ENCODE assay signal across 10 mouse cellular contexts in the genomic region with DNA sequence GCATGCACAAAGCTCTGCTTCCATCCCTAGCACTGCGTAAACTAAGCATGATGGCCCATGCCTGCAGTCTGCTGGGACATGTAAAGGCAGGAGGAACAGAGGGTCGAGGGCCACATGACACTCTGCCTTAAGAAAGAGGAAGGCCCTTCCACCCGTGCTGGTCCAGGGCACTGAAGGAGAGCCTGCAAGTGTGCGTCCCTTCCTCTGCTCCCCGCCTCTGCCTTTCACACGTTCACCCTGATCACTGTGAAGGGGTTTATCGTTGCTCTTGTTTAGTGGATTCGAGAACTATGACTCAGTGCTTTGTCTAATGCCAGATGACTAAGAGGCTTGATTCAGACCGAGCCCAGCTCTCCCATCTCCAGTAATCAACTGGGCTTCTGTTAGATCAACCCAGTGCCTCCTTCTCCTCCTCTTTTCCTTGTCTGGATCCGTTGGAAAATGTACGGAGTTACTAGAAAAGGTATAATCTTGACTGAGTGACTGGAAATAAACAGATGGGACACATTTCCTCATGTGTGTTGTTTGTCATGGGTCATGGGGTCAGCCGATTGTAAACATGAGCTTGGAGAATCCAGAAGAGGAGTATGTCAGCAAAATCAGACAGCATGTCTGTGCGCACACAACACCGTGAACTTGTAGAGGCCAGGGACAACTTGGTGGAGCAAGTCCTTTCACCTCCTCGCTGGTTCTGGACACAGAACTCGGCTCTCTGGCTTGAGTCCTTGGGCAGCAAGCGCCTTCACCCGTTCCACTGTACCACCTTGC. TPM values are rescaled to one million over a fixed set of nuclear protein-coding genes. Genes with fewer than 3 reads are reported as not detected.
DNase-seq lines count a peak whose midpoint lies in the region; ATAC-seq and TF ChIP-seq lines count a peak whose summit lies in the region.
"Had no signal": no experiment of that assay in that cellular context is flagged by ENCODE, and none has a peak within 500 bp of the region (broad histone marks: within the 10 kb centered on the region; RNA-seq: fewer than 3 reads in every experiment).

No protein-coding gene starts in this region.

- TF ChIP-seq CTCF in layer of hippocampus, adult 2 months (conservative IDR thresholded peaks at IDR 0.05), result no peak
- no peak for TF ChIP-seq CTCF in MEL (IDR thresholded peaks at IDR 0.05 in 2 of 3, conservative IDR thresholded peaks at IDR 0.05 in 1 of 3; ENCODE audit: control insufficient read depth in 1 of 3, insufficient read depth in 1 of 3, low read depth in 2 of 3, low read length in 3 of 3, poor library complexity in 1 of 3, severe bottlenecking in 1 of 3)

- 55% methylated on average over 18 of the region's 18 CpGs for WGBS in liver, embryonic 16.5 days (ENCODE audit: insufficient replicate concordance)
- 91% methylated on average over 18 of the region's 18 CpGs for WGBS in forebrain, embryonic 14.5 days

- peak overlapping the region; percentile 85 for H3K27ac ChIP-seq in layer of hippocampus, adult 2 months
- H3K27ac ChIP-seq in MEL (ENCODE audit: control insufficient read depth, low read depth, low read length), result peak overlapping the region; percentile 56
- peak overlapping the region; percentile 33 for H3K27ac ChIP-seq in brown adipose tissue, adult 24 weeks (replicated peaks; ENCODE audit: low read depth, low read length)
- peak overlapping the region; percentile 12; the same call in 1 of the 2 replicates for H3K27ac ChIP-seq in liver, embryonic 16.5 days (ENCODE audit: low read length)
- H3K27ac ChIP-seq in forebrain, embryonic 14.5 days (ENCODE audit: low read depth, low read length), result no peak overlapping the region
- H3K27ac ChIP-seq: heart, embryonic 13.5 days had no signal

- no peaks in the 10 kb centered on the region; the same call in 1 of the 2 replicates for H3K79me2 ChIP-seq in MEL (ENCODE audit: control insufficient read depth, insufficient read depth, low read length, poor library complexity)

- H3K4me1 ChIP-seq in MEL (ENCODE audit: control insufficient read depth in 1 of 2, insufficient read depth in 2 of 2, low read length in 2 of 2), result peaks cover 2 to 40% of the 10 kb centered on the region in 2 experiments; a peak in 3 of 4 replicates
- peaks cover 17% of the 10 kb centered on the region for H3K4me1 ChIP-seq in brown adipose tissue, adult 24 weeks (ENCODE audit: control insufficient read depth, insufficient read depth, insufficient read length, low read length)
- H3K4me1 ChIP-seq in liver, embryonic 16.5 days (ENCODE audit: control insufficient read depth, low read depth, low read length), result peaks cover 16% of the 10 kb centered on the region
- H3K4me1 ChIP-seq in forebrain, embryonic 14.5 days (ENCODE audit: control insufficient read depth, insufficient read depth, low read length), result no peaks in the 10 kb centered on the region

- H3K4me3 ChIP-seq in layer of hippocampus, adult 2 months, result no peak overlapping the region
- H3K4me3 ChIP-seq in MEL (ENCODE audit: control insufficient read depth in 1 of 2, insufficient read depth in 1 of 2, low read depth in 2 of 2, low read length in 2 of 2), result no peak overlapping the region
- H3K4me3 ChIP-seq in brown adipose tissue, adult 24 weeks (ENCODE audit: insufficient read depth, low read depth, low read length), result no peak overlapping the region
- no peak overlapping the region for H3K4me3 ChIP-seq in liver, embryonic 16.5 days (ENCODE audit: low read depth, low read length)
- H3K4me3 ChIP-seq in forebrain, embryonic 14.5 days (ENCODE audit: low read depth, low read length), result no peak overlapping the region
- H3K4me3 ChIP-seq: heart, embryonic 13.5 days had no signal

- H3K27me3 ChIP-seq in MEL (ENCODE audit: control insufficient read depth in 1 of 2, insufficient read depth in 2 of 2, low read length in 2 of 2), result no peaks in the 10 kb centered on the region
- H3K27me3 ChIP-seq in liver, embryonic 16.5 days (ENCODE audit: control insufficient read depth, insufficient read depth, low read depth, low read length), result no peaks in the 10 kb centered on the region
- no peaks in the 10 kb centered on the region for H3K27me3 ChIP-seq in forebrain, embryonic 14.5 days (replicated peaks; ENCODE audit: control insufficient read depth, insufficient read depth, low read length)
- H3K27me3 ChIP-seq: heart, embryonic 13.5 days had no signal

- no peaks in the 10 kb centered on the region for H3K9me3 ChIP-seq in MEL (replicated peaks; ENCODE audit: insufficient read depth, low read length)
- H3K9me3 ChIP-seq in liver, embryonic 16.5 days (replicated peaks; ENCODE audit: control insufficient read depth, low read length), result no peaks in the 10 kb centered on the region
- H3K9me3 ChIP-seq in forebrain, embryonic 14.5 days (replicated peaks; ENCODE audit: control insufficient read depth, low read length), result no peaks in the 10 kb centered on the region
- H3K9me3 ChIP-seq: heart, embryonic 13.5 days had no signal

- no peak for TF ChIP-seq POLR2A in MEL (IDR thresholded peaks at IDR 0.05; ENCODE audit: control insufficient read depth in 1 of 2, insufficient read depth in 1 of 2, low read depth in 1 of 2, low read length in 2 of 2, poor library complexity in 1 of 2)

- ATAC-seq in liver, embryonic 16.5 days (ENCODE audit: low read depth), result peak; percentile 58; the same call in 1 of the 2 replicates
- no peak for ATAC-seq in forebrain, embryonic 14.5 days

- H3K9ac ChIP-seq in MEL (ENCODE audit: control insufficient read depth, low read depth, low read length, poor library complexity, severe bottlenecking), result peak overlapping the region; percentile 6; the same call in 1 of the 2 replicates
- no peak overlapping the region for H3K9ac ChIP-seq in liver, embryonic 16.5 days (ENCODE audit: low read depth, low read length)
- no peak overlapping the region for H3K9ac ChIP-seq in forebrain, embryonic 14.5 days (ENCODE audit: low read length)
- H3K9ac ChIP-seq: heart, embryonic 13.5 days had no signal

- peak in 1 of 2 experiments; percentile 55 for DNase-seq in layer of hippocampus, adult 2 months (ENCODE audit: low spot score in 2 of 2)
- no peak for DNase-seq in layer of hippocampus, postnatal 25 days (ENCODE audit: extremely low spot score in 1 of 2, low spot score in 1 of 2)
- peak; percentile 83 for DNase-seq in MEL (ENCODE audit: low read depth, low spot score)
- no peak for DNase-seq in forebrain, embryonic 14.5 days (ENCODE audit: low spot score)
- DNase-seq in cerebellum, adult 11-12 months, result no peak
- DNase-seq in yolk sac, embryonic 10.5 days (ENCODE audit: low spot score), result no peak
- DNase-seq: thymus, adult 18-20 months had no signal

- TF ChIP-seq EP300 in MEL (IDR thresholded peaks at IDR 0.05; ENCODE audit: low read depth in 1 of 2, low read length in 2 of 2), result no peak; a peak in 1 of 4 replicates

- H3K4me2 ChIP-seq in liver, embryonic 16.5 days (ENCODE audit: low read depth, low read length), result no peak overlapping the region
- no peak overlapping the region for H3K4me2 ChIP-seq in forebrain, embryonic 14.5 days (ENCODE audit: low read length)
- H3K4me2 ChIP-seq: heart, embryonic 13.5 days had no signal

- no peak for TF ChIP-seq RAD21 in MEL (IDR thresholded peaks at IDR 0.05; ENCODE audit: low read depth, low read length)

- peaks cover 0 to 24% of the 10 kb centered on the region in 2 experiments; a peak in 2 of 4 replicates for H3K36me3 ChIP-seq in MEL (ENCODE audit: control insufficient read depth in 1 of 2, insufficient read depth in 2 of 2, low read length in 2 of 2)
- H3K36me3 ChIP-seq in liver, embryonic 16.5 days (ENCODE audit: control insufficient read depth, insufficient read depth), result no peaks in the 10 kb centered on the region
- H3K36me3 ChIP-seq in forebrain, embryonic 14.5 days (ENCODE audit: control insufficient read depth, insufficient read depth, low read length), result 0 out of 2 replicates have a peak, but pooled peaks cover 3% of the 10 kb centered on the region

TF ChIP-seq in MEL, 35 proteins besides CTCF, POLR2A, EP300 and RAD21:
- TF ChIP-seq USF1 (IDR thresholded peaks at IDR 0.05; ENCODE audit: low read depth, low read length), result peak; percentile 39; the same call in 1 of the 2 replicates
- TF ChIP-seq MAX (IDR thresholded peaks at IDR 0.05; ENCODE audit: low read length), result no peak
- TF ChIP-seq TBP (IDR thresholded peaks at IDR 0.05; ENCODE audit: low read depth, low read length), result 0 out of 2 replicates have a peak, but pooled peaks have one; percentile 21

RNA-seq across cellular contexts. Expression of a gene that starts 16.7 kb away (rescaled TPM):
- 10 to 100 TPM; 48.7 to 49.1 TPM for total RNA-seq in layer of hippocampus, adult 2 months (2021)
- 10 to 100 TPM; 46.4 to 48.2 TPM for total RNA-seq in layer of hippocampus, postnatal 25 days (2021)
- total RNA-seq in MEL (2012; rRNA removed), result 27.9 and 31.7 TPM in 2 replicates
- 10 to 100 TPM in 1 of 2 experiments, not detected in 1; 32.3 TPM for polyA plus RNA-seq in MEL (2012; ENCODE audit: insufficient read depth in 1 of 2, insufficient read length in 2 of 2, low read depth in 1 of 2, low replicate concordance in 2 of 2, missing spikeins in 1 of 2)
- 11.6 and 14.3 TPM in 2 replicates for polyA plus RNA-seq in brown adipose tissue, adult 24 weeks (2012; ENCODE audit: insufficient read depth, insufficient read length, missing spikeins)
- polyA plus RNA-seq in liver, embryonic 16.5 days (2015; fragmentation: Nextera tagmentation; extraction: Ambion mirVana), result 19.6 and 20.9 TPM in 2 replicates
- 57.1 and 61.4 TPM in 2 replicates for polyA plus RNA-seq in forebrain, embryonic 14.5 days (2014; fragmentation: Nextera tagmentation; extraction: Ambion mirVana)

RNA-seq across cellular contexts. Expression of a gene that starts 54.9 kb away (rescaled TPM):
- total RNA-seq in layer of hippocampus, adult 2 months (2021), result 10 to 100 TPM; 10.3 to 12.8 TPM
- total RNA-seq in layer of hippocampus, postnatal 25 days (2021), result 10 to 100 TPM; 12.9 to 13.1 TPM
- total RNA-seq in MEL (2012; rRNA removed), result 6.4 and 7.0 TPM in 2 replicates
- polyA plus RNA-seq in MEL (2012; ENCODE audit: insufficient read depth in 1 of 2, insufficient read length in 2 of 2, low read depth in 1 of 2, low replicate concordance in 2 of 2, missing spikeins in 1 of 2), result 1 to 10 TPM in 1 of 2 experiments, not detected in 1; 5.8 TPM
- 1.2 and 1.5 TPM in 2 replicates for polyA plus RNA-seq in brown adipose tissue, adult 24 weeks (2012; ENCODE audit: insufficient read depth, insufficient read length, missing spikeins)
- polyA plus RNA-seq in liver, embryonic 16.5 days (2015; fragmentation: Nextera tagmentation; extraction: Ambion mirVana), result 5.7 and 7.0 TPM in 2 replicates
- 10.9 and 12.4 TPM in 2 replicates for polyA plus RNA-seq in forebrain, embryonic 14.5 days (2014; fragmentation: Nextera tagmentation; extraction: Ambion mirVana)
